Mouse (Mus musculus) bone marrow macrophage, adult 2 months (primary cell): ENCODE measurements around the gene Vav2. TPM values are rescaled to one million over a fixed set of nuclear protein-coding genes. Genes with fewer than 3 reads are reported as not detected.

Source experiments
- H3K27ac ChIP-seq: 2 replicates; pipeline ENCODE4 v1.5.1; 2012; ENCODE audit warnings: low read depth, low read length; ENCODE audit not compliant: insufficient read depth
- H3K4me1 ChIP-seq: 2 replicates; pipeline ENCODE4 v1.6.1; 2012; ENCODE audit warnings: low read length; ENCODE audit not compliant: control insufficient read depth, insufficient read depth
- H3K4me3 ChIP-seq: 2 replicates; pipeline ENCODE4 v1.5.1; 2012; ENCODE audit warnings: mild to moderate bottlenecking, low read length, moderate library complexity; ENCODE audit not compliant: insufficient read depth
- CTCF ChIP-seq: IDR thresholded peaks from 2 replicates; pipeline ENCODE4 v1.5.1; 2012; ENCODE audit warnings: low read depth, mild to moderate bottlenecking, low read length, moderate library complexity
- POLR2A ChIP-seq: IDR thresholded peaks from 2 replicates; pipeline ENCODE4 v1.6.1; 2012; ENCODE audit warnings: mild to moderate bottlenecking, low read depth, low read length, borderline replicate concordance
- polyA plus RNA-seq: library from polyadenylated mRNA; stranded (reverse); fragments of >200 nt; gene quantifications from 2 replicates; pipeline ENCODE4 v1.2.4, GENCODE M21; 2012; ENCODE audit not compliant: missing spikeins, insufficient read depth, insufficient read length

Vav2 gene
- polyA plus RNA-seq, 1 experiment, result 16.3 TPM

DNA sequence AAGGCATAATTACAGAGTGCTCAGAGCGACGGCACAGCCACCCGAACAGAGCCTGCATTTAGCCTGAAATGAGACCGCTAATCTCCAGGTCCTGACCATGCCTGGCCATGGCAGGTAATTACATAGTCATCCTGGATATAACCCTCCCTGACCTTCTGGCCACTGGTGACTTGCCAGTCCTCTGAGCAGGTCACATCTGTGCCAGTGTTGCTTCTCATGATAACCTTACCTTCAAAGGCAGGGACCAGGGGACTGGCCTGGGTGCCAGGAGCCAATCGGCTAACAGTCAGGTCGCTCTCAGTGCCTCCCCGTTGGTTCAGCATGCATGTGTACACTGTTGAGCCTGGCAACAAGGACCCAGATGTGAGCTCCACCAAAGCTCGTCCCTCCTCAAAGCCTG lies 208.3 kb downstream of the Vav2 start:
- TF ChIP-seq CTCF (no peak), POLR2A (no peak)
- Histone ChIP-seq H3K27ac (no peak overlapping the region), H3K4me1 (no peaks in the 10 kb centered on the region), H3K4me3 (no peak overlapping the region)

DNA sequence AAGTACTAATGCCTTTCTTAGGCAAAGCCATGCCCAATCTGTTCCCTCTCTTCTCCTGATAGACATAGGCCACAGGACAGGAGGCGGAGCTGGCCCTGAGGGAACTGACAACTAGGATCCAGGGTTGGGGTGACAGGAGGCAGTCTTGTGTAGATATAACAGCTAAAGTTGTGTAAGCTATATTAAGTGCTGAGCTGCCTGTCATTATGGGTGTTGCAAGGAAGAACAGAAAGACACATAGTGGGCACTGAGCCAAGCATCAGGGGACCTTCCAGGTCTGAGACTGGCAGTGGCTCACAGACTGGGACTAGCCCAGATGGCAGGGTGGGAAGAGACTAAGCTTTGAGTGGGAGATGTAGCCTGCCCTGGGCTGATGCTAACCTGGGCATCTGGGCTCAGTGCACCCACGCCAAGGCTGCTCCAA lies 208.7 kb downstream of the Vav2 start:
- Histone ChIP-seq H3K4me1 (no peaks in the 10 kb centered on the region), H3K27ac (no peak overlapping the region), H3K4me3 (no peak overlapping the region)
- no peak for TF ChIP-seq CTCF
- no peak for TF ChIP-seq POLR2A

DNA sequence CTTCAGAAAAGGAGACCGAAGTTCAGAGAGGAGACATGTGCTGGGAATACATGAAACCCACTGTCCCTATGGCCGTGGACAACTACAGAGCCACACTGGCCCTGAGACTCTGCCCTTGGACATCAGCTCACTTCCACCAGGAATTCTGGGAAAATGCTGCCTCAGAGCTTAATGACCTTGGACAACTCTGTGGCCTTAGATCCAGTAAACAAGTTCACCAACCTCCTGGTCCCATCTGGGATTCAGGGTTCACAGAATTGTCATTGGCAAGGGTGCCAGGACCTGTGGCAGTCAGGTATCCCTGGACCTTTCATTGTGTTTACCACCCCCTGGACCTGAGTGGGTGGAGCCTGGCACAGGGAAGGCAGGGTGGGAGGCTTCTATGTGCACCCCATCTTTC lies 211.3 kb downstream of the Vav2 start:
- Histone ChIP-seq H3K4me1 (no peaks in the 10 kb centered on the region), H3K4me3 (no peak overlapping the region), H3K27ac (no peak overlapping the region)
- no peak for TF ChIP-seq CTCF

Other genes starting within 250 kb of the Vav2 start
- gene Sardh, start 178.7 kb downstream of the Vav2 start, polyA plus RNA-seq, result not detected in 2 replicates
- 1.2 and 3.1 TPM in 2 replicates for gene Brd3os, start 15.3 kb upstream of the Vav2 start, polyA plus RNA-seq
- gene Brd3, start 80.6 kb upstream of the Vav2 start, polyA plus RNA-seq, result 27.4 and 29.1 TPM in 2 replicates
- 22.0 and 25.4 TPM in 2 replicates for gene Wdr5, start 88.1 kb upstream of the Vav2 start, polyA plus RNA-seq
- gene Rxra, start 249.4 kb upstream of the Vav2 start, polyA plus RNA-seq, result 35.8 and 39.7 TPM in 2 replicates